ENCODE assay signal across 29 mouse cellular contexts in genomic region chr1:184497007-184497406, GRCm38 (mm10).
DNase-seq lines count a peak whose midpoint lies in the region; ATAC-seq and TF ChIP-seq lines count a peak whose summit lies in the region.
"Had no signal": no experiment of that assay in that cellular context is flagged by ENCODE, and none has a peak within 500 bp of the region (broad histone marks: within the 10 kb centered on the region; RNA-seq: fewer than 3 reads in every experiment).

No protein-coding gene starts in this region.

- peak; percentile 37 for DNase-seq in limb, embryonic 14.5 days (ENCODE audit: low spot score)
- DNase-seq in limb, embryonic 10.5 days (ENCODE audit: low spot score) = no peak
- DNase-seq in ES-CJ7 (ENCODE audit: low read depth, low spot score) (peak; percentile 96), R1 (ENCODE audit: low read depth, low spot score) (peak; percentile 97), ZHBTc4 (ENCODE audit: low read depth, low spot score) (peak; percentile 91)
- DNase-seq in lung, postnatal 14 days = no peak
- no peak for DNase-seq in testis, postnatal 10 days (ENCODE audit: low spot score)
- DNase-seq: adrenal gland, adult 2 months; adrenal gland, postnatal 10 days; adrenal gland, postnatal 25 days; B cell, adult 2 months; cerebellum, adult 11 months; cerebellum, adult 18-20 months; cerebellum, adult 8-10 months; cerebellum, adult 9-11 months; cerebellum, postnatal 14 days; cerebellum, postnatal 36 days; embryo, embryonic 11 days had no signal

- ATAC-seq in limb, embryonic 14.5 days (ENCODE audit: low FRiP score, low read depth) = no peak
- ATAC-seq: CD4-positive, CD25-positive, alpha-beta regulatory T cell, adult 4 months; forebrain, embryonic 14.5 days; forebrain, embryonic 16.5 days; Patski had no signal

- no peak overlapping the region for H3K9ac ChIP-seq in limb, embryonic 14.5 days (ENCODE audit: low read depth, low read length, severe bottlenecking)
- H3K9ac ChIP-seq: embryonic facial prominence, embryonic 13.5 days; embryonic facial prominence, embryonic 15.5 days; forebrain, embryonic 12.5 days had no signal

- peaks cover 6% of the 10 kb centered on the region; the same call in 1 of the 2 replicates for H3K9me3 ChIP-seq in limb, embryonic 14.5 days (ENCODE audit: control insufficient read depth, low read length)
- H3K9me3 ChIP-seq in limb, embryonic 10.5 days (replicated peaks) = no peaks in the 10 kb centered on the region; the same call in 1 of the 2 replicates
- H3K9me3 ChIP-seq: embryonic facial prominence, embryonic 15.5 days; G1E had no signal

- H3K4me3 ChIP-seq in limb, embryonic 14.5 days (replicated peaks; ENCODE audit: low read length) = no peak overlapping the region
- H3K4me3 ChIP-seq in limb, embryonic 10.5 days = no peak overlapping the region
- H3K4me3 ChIP-seq: embryonic facial prominence, embryonic 13.5 days; embryonic facial prominence, embryonic 15.5 days; erythroblast, embryonic 14.5 days; forebrain, embryonic 10.5 days; forebrain, embryonic 12.5 days had no signal

- no peaks in the 10 kb centered on the region for H3K4me1 ChIP-seq in limb, embryonic 14.5 days (ENCODE audit: control insufficient read depth, insufficient read depth, low read length)
- H3K4me1 ChIP-seq in limb, embryonic 10.5 days = no peaks in the 10 kb centered on the region
- H3K4me1 ChIP-seq: embryonic facial prominence, embryonic 15.5 days; forebrain, embryonic 10.5 days; forebrain, embryonic 12.5 days had no signal

- no peak overlapping the region for H3K4me2 ChIP-seq in limb, embryonic 14.5 days (replicated peaks; ENCODE audit: low read depth, low read length, severe bottlenecking)
- H3K4me2 ChIP-seq: embryonic facial prominence, embryonic 13.5 days; embryonic facial prominence, embryonic 15.5 days; forebrain, embryonic 12.5 days had no signal

- no peak for TF ChIP-seq POLR2A in limb, embryonic 14.5 days (IDR thresholded peaks at IDR 0.05; ENCODE audit: borderline replicate concordance, extremely low read depth, insufficient read depth, insufficient read length)

- no peak overlapping the region for H3K27ac ChIP-seq in limb, embryonic 14.5 days (replicated peaks; ENCODE audit: low read depth, low read length)
- no peak overlapping the region for H3K27ac ChIP-seq in limb, embryonic 10.5 days
- H3K27ac ChIP-seq: embryonic facial prominence, embryonic 13.5 days; embryonic facial prominence, embryonic 15.5 days; forebrain, embryonic 10.5 days; forebrain, embryonic 12.5 days had no signal

- H3K27me3 ChIP-seq in limb, embryonic 14.5 days (ENCODE audit: control insufficient read depth, insufficient read depth, low read length) = no peaks in the 10 kb centered on the region
- H3K27me3 ChIP-seq in limb, embryonic 10.5 days (ENCODE audit: low read depth, poor library complexity, severe bottlenecking) = peaks cover 4% of the 10 kb centered on the region; the same call in 1 of the 2 replicates
- H3K27me3 ChIP-seq: CH12.LX; embryonic facial prominence, embryonic 13.5 days; embryonic facial prominence, embryonic 15.5 days; forebrain, embryonic 12.5 days had no signal

- H3K36me3 ChIP-seq in limb, embryonic 14.5 days (ENCODE audit: control insufficient read depth, insufficient read depth, low read length) = no peaks in the 10 kb centered on the region
- no peaks in the 10 kb centered on the region for H3K36me3 ChIP-seq in limb, embryonic 10.5 days
- H3K36me3 ChIP-seq: embryonic facial prominence, embryonic 13.5 days; embryonic facial prominence, embryonic 15.5 days; forebrain, embryonic 10.5 days; forebrain, embryonic 12.5 days; G1E had no signal

- WGBS in limb, embryonic 14.5 days = 47% methylated on average over 1 of the region's 1 CpGs
- 32% methylated on average over 1 of the region's 1 CpGs for WGBS in limb, embryonic 10.5 days

Comparison
In these comparisons a context has a peak if more than half of its experiments do, and no peak if none do; other contexts are left out.
1. DNase-seq: peak in limb, embryonic 14.5 days (single experiment), ES-CJ7 (single experiment), R1 (single experiment) and ZHBTc4 (single experiment); none in limb, embryonic 10.5 days (single experiment), lung, postnatal 14 days (single experiment) and testis, postnatal 10 days (single experiment).